Mouse (Mus musculus) heart, embryonic 12.5 days (tissue): ENCODE measurements at regions not wholly inside any gene's neighbourhood (a gene's known extent, or its start where the extent isn't known, plus 50 kb on each side); places are given as distances from the start of the nearest gene placed in this dataset.

Experiments
- ATAC-seq: fragments of 200-750 bp; cut with Nextera tagmentation; 2 replicates; pipeline ENCODE4 v1.8.0; 2017; ENCODE audit warnings: moderate TSS enrichment, moderate library complexity; ENCODE audit not compliant: insufficient number of reproducible peaks, low FRiP score
- H3K27ac ChIP-seq: fragments of 300-500 bp; sonication (generic); 2 replicates; pipeline ENCODE4 v1.5.1; 2016; ENCODE audit warnings: mild to moderate bottlenecking, moderate library complexity; ENCODE audit not compliant: poor library complexity, severe bottlenecking
- H3K27me3 ChIP-seq: fragments of 300-500 bp; sonication (generic); replicated peaks from 2 replicates; pipeline ENCODE4 v1.6.1; 2016; ENCODE audit warnings: mild to moderate bottlenecking, moderate library complexity
- H3K36me3 ChIP-seq: fragments of 300-500 bp; sonication (generic); 2 replicates; pipeline ENCODE4 v1.6.1; 2016; ENCODE audit warnings: mild to moderate bottlenecking, moderate library complexity
- H3K4me1 ChIP-seq: fragments of 300-500 bp; sonication (generic); replicated peaks from 2 replicates; pipeline ENCODE4 v1.6.1; 2016; ENCODE audit warnings: mild to moderate bottlenecking
- H3K4me2 ChIP-seq: fragments of 300-500 bp; sonication (generic); 2 replicates; pipeline ENCODE4 v1.6.1; 2016; ENCODE audit warnings: mild to moderate bottlenecking, moderate library complexity
- H3K4me3 ChIP-seq: fragments of 300-500 bp; sonication (generic); 2 replicates; pipeline ENCODE4 v1.5.1; 2016; ENCODE audit warnings: mild to moderate bottlenecking
- H3K9ac ChIP-seq: fragments of 300-500 bp; sonication (generic); 2 replicates; pipeline ENCODE4 v1.6.1; 2016; ENCODE audit warnings: mild to moderate bottlenecking, moderate library complexity
- H3K9me3 ChIP-seq: fragments of 300-500 bp; sonication (generic); replicated peaks from 2 replicates; pipeline ENCODE4 v1.6.1; 2016; ENCODE audit warnings: mild to moderate bottlenecking, moderate library complexity
- WGBS: fragments of 180-500 bp; shearing (Covaris S2); methylation state at CpG from one replicate; pipeline ENCODE4 v1.1.7; 2016; 5-methylcytosine and 5-hydroxymethylcytosine counted together

DNA sequence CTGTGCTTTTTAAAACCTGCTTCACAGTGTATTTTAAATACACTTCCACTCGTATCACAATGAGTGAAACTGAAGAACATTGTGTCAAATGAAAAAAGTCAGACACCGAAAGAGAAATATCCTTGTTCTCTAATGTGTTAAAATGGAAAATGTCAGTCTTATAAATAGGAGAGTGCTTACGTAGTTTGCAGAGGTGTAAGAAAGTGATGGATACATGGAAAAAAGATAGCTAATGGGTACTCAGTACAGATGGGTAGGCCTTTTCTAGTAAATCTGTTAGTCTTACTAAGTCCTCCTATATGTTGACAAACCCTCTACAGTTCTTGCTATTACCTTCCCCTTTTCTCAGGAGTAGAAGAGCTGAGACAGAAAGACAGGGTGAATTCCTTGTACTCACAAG lies 706.2 kb downstream of the Efnb2 start:
- no peak overlapping the region for H3K9ac ChIP-seq
- H3K9me3 ChIP-seq, result no peaks in the 10 kb centered on the region
- H3K4me1 ChIP-seq, result 0 out of 2 replicates have a peak, but pooled peaks cover 4% of the 10 kb centered on the region
- no peaks in the 10 kb centered on the region for H3K27me3 ChIP-seq
- no peak overlapping the region for H3K27ac ChIP-seq
- no peaks in the 10 kb centered on the region for H3K36me3 ChIP-seq
- no peak overlapping the region for H3K4me2 ChIP-seq
- H3K4me3 ChIP-seq, result no peak overlapping the region
- WGBS, result 85% methylated on average over 3 of the region's 3 CpGs
- no peak for ATAC-seq

DNA sequence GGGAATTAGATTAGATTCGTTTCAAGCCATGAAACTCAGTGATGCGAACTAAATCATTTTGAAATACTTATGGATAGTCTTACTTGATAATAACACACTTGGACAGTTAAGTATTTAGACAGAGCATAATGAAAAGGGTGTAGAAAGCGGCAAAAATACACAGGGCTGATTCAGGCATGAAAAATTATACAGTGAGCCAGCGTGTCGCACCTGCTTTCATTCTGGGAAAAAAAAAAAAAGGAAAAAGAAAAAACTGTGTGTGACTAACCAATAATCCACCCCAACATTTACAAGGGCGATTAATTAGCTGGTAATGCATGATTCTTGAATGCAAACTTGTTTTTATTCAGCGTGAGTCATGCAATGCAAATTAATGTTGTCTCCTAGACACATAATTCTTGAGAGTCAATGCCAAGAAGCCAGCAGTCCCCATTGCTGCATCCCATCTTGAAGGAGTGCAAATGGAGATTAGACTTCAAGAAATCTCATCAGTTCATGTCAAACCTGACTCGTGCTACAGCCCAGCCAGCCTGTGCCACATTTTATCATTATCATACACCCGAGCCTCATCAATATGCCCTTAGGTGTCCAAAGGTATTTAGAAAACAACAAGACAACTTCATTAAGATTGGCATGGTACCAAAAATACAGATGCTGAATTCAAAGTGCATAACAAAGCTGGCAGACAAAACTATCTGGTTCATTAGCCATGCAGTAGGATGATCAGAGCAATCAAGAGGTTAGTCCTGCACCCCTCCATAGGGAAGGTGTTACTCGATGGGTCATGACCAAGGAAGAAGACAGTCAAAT lies 714.9 kb downstream of the Efnb2 start:
- Histone ChIP-seq H3K4me1 (no peaks in the 10 kb centered on the region), H3K27ac (no peak overlapping the region), H3K27me3 (no peaks in the 10 kb centered on the region), H3K36me3 (no peaks in the 10 kb centered on the region), H3K9me3 (no peaks in the 10 kb centered on the region), H3K4me3 (no peak overlapping the region), H3K9ac (no peak overlapping the region), H3K4me2 (no peak overlapping the region)
- 80% methylated on average over 10 of the region's 10 CpGs for WGBS
- ATAC-seq, result no peak

DNA sequence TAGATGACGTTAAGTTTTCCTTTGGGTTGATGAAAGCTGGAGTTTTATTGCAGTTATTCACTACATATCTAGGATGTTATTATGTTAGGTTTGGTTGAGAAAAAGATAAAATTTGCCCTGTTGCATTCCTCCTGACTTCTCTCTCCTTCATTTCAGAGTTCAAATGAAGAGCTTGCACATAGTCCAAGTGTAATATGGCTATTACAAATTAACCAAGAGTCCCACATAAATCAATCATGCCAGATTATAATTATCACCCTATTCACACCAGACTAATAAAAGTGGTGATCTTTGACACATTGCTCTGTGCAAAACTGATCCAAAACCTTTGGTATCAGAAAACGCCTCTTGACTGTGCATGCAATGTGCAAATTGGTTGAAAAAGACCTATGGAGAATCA lies 724.4 kb downstream of the Efnb2 start:
- no peak overlapping the region for H3K4me2 ChIP-seq
- WGBS, result 85% methylated on average over 2 of the region's 2 CpGs
- no peak overlapping the region for H3K9ac ChIP-seq
- H3K9me3 ChIP-seq, result no peaks in the 10 kb centered on the region
- no peak overlapping the region for H3K27ac ChIP-seq
- no peak for ATAC-seq
- no peaks in the 10 kb centered on the region for H3K4me1 ChIP-seq
- H3K4me3 ChIP-seq, result no peak overlapping the region
- H3K27me3 ChIP-seq, result no peaks in the 10 kb centered on the region
- H3K36me3 ChIP-seq, result no peaks in the 10 kb centered on the region

GRCm38 (mm10) chr8:7919416-7919815 lies 741.6 kb downstream of the Efnb2 start:
- no peak overlapping the region for H3K4me2 ChIP-seq
- WGBS, result 70% methylated on average over 8 of the region's 8 CpGs
- H3K4me1 ChIP-seq, result no peaks in the 10 kb centered on the region
- H3K27ac ChIP-seq, result no peak overlapping the region
- no peaks in the 10 kb centered on the region for H3K9me3 ChIP-seq
- H3K27me3 ChIP-seq, result no peaks in the 10 kb centered on the region
- H3K4me3 ChIP-seq, result no peak overlapping the region
- H3K36me3 ChIP-seq, result no peaks in the 10 kb centered on the region
- no peak for ATAC-seq
- H3K9ac ChIP-seq, result no peak overlapping the region

DNA sequence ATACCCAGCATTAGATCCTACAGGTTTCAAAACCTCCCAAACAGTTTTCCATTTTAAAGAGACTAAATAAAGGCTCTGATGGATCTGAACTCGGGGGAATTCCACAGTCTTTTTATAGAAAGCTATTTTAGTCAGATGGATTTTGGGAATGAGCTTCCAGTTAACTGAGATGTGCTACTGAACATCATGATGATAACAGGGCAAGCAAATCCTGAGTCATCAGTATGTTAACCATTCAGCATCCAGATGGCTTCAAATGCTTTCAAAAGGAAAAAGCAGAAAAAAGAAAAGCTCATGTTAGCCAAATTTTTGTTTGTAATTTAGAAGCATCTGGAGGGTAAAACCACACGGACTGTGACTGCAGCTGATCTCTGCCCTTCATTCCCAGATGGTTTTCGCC lies 766.7 kb downstream of the Efnb2 start:
- H3K9me3 ChIP-seq, result no peaks in the 10 kb centered on the region
- no peaks in the 10 kb centered on the region for H3K4me1 ChIP-seq
- no peak overlapping the region for H3K9ac ChIP-seq
- no peak overlapping the region for H3K4me3 ChIP-seq
- no peak overlapping the region for H3K4me2 ChIP-seq
- no peaks in the 10 kb centered on the region for H3K27me3 ChIP-seq
- H3K36me3 ChIP-seq, result no peaks in the 10 kb centered on the region
- WGBS, result 61% methylated on average over 3 of the region's 3 CpGs
- ATAC-seq, result no peak
- no peak overlapping the region for H3K27ac ChIP-seq

DNA sequence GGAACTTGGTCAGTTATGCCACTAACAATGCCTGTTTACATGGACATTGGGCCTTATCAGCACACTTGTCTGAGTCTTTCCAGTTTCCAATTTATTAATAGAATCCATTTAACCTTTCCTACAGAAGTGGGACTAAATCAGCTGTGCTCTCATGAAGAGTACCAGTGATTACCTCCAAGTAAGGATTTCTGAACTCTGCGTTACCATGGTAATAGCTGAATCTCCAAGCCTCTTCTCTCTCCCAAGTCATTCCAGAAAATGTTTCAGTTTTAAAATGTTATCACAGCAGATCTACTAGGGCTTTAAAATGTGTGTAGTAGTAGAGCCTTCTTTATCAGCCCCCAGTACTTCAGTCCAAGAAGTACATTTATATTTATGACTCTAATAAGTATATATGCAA lies 807.9 kb downstream of the Efnb2 start:
- Histone ChIP-seq H3K4me3 (no peak overlapping the region), H3K27me3 (no peaks in the 10 kb centered on the region), H3K4me1 (peaks cover 3% of the 10 kb centered on the region; the same call in 1 of the 2 replicates), H3K27ac (no peak overlapping the region), H3K9ac (no peak overlapping the region), H3K36me3 (no peaks in the 10 kb centered on the region), H3K9me3 (no peaks in the 10 kb centered on the region), H3K4me2 (no peak overlapping the region)
- 67% methylated on average over 1 of the region's 1 CpGs for WGBS
- ATAC-seq, result no peak

DNA sequence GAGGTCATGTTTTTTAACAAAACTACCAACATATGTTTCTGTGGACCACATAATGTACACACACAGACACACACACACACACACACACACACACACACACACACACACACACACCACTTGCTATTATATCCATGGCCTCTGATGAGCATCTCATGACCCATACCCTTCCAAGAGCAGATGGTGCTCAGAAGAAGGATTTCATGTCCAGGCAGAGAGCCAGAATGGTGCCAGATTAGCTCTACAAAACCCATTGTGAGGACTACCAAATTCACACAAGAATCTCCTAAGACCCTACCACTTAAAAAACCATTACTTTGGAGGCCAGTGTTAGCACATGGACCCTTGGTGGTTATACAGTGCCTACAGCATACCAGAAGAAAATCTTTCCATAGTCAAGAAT lies 810.5 kb downstream of the Efnb2 start:
- no peak overlapping the region for H3K27ac ChIP-seq

GRCm38 (mm10) chr8:7831948-7832347 lies 829.1 kb downstream of the Efnb2 start:
- Histone ChIP-seq H3K36me3 (no peaks in the 10 kb centered on the region), H3K9ac (no peak overlapping the region), H3K27ac (no peak overlapping the region), H3K4me1 (no peaks in the 10 kb centered on the region), H3K27me3 (no peaks in the 10 kb centered on the region), H3K9me3 (no peaks in the 10 kb centered on the region), H3K4me3 (no peak overlapping the region), H3K4me2 (no peak overlapping the region)
- ATAC-seq, result no peak
- 63% methylated on average over 5 of the region's 5 CpGs for WGBS

More for the DNA sequence above, 810.5 kb downstream of the Efnb2 start:
- ATAC-seq, result no peak
- Histone ChIP-seq H3K9ac (no peak overlapping the region), H3K9me3 (no peaks in the 10 kb centered on the region), H3K27me3 (no peaks in the 10 kb centered on the region), H3K4me2 (no peak overlapping the region), H3K4me3 (no peak overlapping the region), H3K36me3 (no peaks in the 10 kb centered on the region), H3K4me1 (peaks cover 7% of the 10 kb centered on the region; the same call in 1 of the 2 replicates)

DNA sequence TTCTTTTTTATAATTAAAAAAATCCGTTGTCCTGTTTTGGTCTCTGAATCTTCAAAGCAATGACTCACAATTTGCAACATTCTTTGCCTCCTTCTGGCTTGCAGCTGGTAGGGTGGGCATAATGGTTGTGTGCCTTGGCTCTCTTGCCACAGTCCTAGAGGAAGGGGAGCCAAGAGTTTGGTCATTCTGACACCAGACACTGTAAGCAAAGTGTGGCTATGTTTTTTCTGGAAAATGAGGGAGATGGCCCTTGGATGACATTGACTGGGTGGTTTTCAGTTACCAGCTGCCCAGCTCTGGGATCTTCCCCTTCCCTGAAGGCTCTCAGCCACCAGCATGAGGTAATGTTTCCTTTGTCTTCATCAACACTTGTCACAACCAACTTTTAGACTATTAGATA lies 833.2 kb downstream of the Efnb2 start:
- no peak overlapping the region for H3K4me3 ChIP-seq
- H3K27ac ChIP-seq, result no peak overlapping the region
- H3K9ac ChIP-seq, result no peak overlapping the region
- no peak overlapping the region for H3K4me2 ChIP-seq
- H3K9me3 ChIP-seq, result no peaks in the 10 kb centered on the region
- ATAC-seq, result no peak
- H3K4me1 ChIP-seq, result no peaks in the 10 kb centered on the region
- no peaks in the 10 kb centered on the region for H3K27me3 ChIP-seq
- H3K36me3 ChIP-seq, result no peaks in the 10 kb centered on the region
- 63% methylated on average over 1 of the region's 1 CpGs for WGBS

DNA sequence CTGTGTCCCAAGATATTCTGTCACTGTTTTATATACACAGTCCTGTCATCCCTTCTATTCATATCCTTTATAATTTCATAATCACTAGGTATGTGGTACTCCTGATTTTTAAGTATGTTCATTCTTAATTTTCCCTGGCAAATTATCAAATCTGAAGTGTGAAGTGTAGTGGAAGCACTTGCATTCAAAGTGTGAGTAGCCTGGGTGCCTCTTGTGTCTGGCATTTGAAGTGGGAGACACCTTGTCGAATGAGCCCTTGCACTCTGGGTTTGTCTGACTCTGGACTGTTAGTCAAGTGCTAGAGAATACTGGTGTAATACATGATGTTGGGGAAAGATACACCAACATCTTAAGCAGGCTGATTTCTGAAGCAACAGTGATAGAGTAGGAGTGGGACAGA lies 852.6 kb downstream of the Efnb2 start:
- H3K36me3 ChIP-seq, result no peaks in the 10 kb centered on the region
- no peak overlapping the region for H3K4me3 ChIP-seq
- no peak overlapping the region for H3K4me2 ChIP-seq
- no peaks in the 10 kb centered on the region for H3K9me3 ChIP-seq
- ATAC-seq, result no peak
- no peaks in the 10 kb centered on the region for H3K27me3 ChIP-seq
- WGBS, result 52% methylated on average over 1 of the region's 1 CpGs
- H3K4me1 ChIP-seq, result no peaks in the 10 kb centered on the region
- no peak overlapping the region for H3K27ac ChIP-seq
- no peak overlapping the region for H3K9ac ChIP-seq

- Histone ChIP-seq H3K9ac (no peak overlapping the region), H3K9me3 (no peaks in the 10 kb centered on the region), H3K4me2 (no peak overlapping the region), H3K27ac (no peak overlapping the region), H3K4me3 (no peak overlapping the region), H3K36me3 (no peaks in the 10 kb centered on the region), H3K27me3 (no peaks in the 10 kb centered on the region), H3K4me1 (no peaks in the 10 kb centered on the region)
- no peak for ATAC-seq
- 70% methylated on average over 3 of the region's 3 CpGs for WGBS
Measured at GRCm38 (mm10) chr8:7799221-7799620, 861.8 kb downstream of the Efnb2 start.

DNA sequence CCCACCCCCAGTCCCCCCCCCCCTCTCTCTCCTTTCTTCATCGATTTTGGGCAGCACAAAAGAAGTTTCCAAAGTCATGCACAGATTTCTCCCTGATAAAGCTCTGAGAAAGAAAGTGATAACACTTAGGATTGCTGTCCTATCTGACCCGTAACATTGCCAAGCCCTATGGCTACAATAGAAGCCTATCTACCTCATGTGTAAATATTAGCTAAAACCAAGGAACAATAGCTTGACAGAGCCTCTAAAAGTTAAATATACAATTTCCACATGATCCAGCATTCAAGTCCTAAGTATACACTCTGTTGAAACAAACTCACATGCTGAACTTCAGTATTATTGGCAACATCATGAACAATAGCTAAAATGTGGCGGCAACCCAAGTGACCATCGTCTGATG lies 864.9 kb downstream of the Efnb2 start:
- no peak overlapping the region for H3K4me3 ChIP-seq
- H3K27ac ChIP-seq, result no peak overlapping the region
- H3K9ac ChIP-seq, result no peak overlapping the region
- no peaks in the 10 kb centered on the region for H3K36me3 ChIP-seq
- H3K4me2 ChIP-seq, result no peak overlapping the region
- H3K9me3 ChIP-seq, result no peaks in the 10 kb centered on the region
- H3K27me3 ChIP-seq, result no peaks in the 10 kb centered on the region
- H3K4me1 ChIP-seq, result no peaks in the 10 kb centered on the region
- 80% methylated on average over 4 of the region's 4 CpGs for WGBS
- no peak for ATAC-seq
